Mouse (Mus musculus) CH12.LX (cell line): ENCODE measurements at regions not wholly inside any gene's neighbourhood (a gene's known extent, or its start where the extent isn't known, plus 50 kb on each side); places are given as distances from the start of the nearest gene placed in this dataset.

Experiments
- DNase-seq: peaks from one replicate; pipeline ENCODE4 v3.0.0-alpha.2; 2013; ENCODE audit errors: extremely low read depth
- H3K27ac ChIP-seq: 2 replicates; pipeline ENCODE4 v1.5.1; 2012; ENCODE audit warnings: low read depth, mild to moderate bottlenecking, control low read depth, moderate library complexity; ENCODE audit not compliant: insufficient read depth
- H3K27me3 ChIP-seq: replicated peaks from 2 replicates; pipeline ENCODE3; 2012; ENCODE audit warnings: inconsistent platforms
- H3K36me3 ChIP-seq, 2 experiments: replicated peaks in 1 of 2; 2 replicates each; pipeline versions ENCODE3 to v1.6.1; 2012; ENCODE audit warnings: inconsistent platforms in 1 of 2, low read length in 1 of 2, mild to moderate bottlenecking in 1 of 2, mixed read lengths in 1 of 2, moderate library complexity in 1 of 2; ENCODE audit not compliant: control insufficient read depth in 1 of 2, insufficient read depth in 1 of 2
- H3K4me1 ChIP-seq, 2 experiments: 2 replicates each; pipeline ENCODE4 v1.6.1; 2012; ENCODE audit warnings: inconsistent platforms in 1 of 2, moderate library complexity in 1 of 2; ENCODE audit not compliant: insufficient read depth in 2 of 2, control insufficient read depth in 1 of 2
- H3K4me2 ChIP-seq: 2 replicates; pipeline ENCODE4 v1.6.1; 2012; ENCODE audit warnings: low read depth, mild to moderate bottlenecking, control low read depth; ENCODE audit not compliant: poor library complexity, insufficient read depth, severe bottlenecking
- H3K4me3 ChIP-seq, 3 experiments: fragments of 150-350 bp in 1 of 3; sonication (generic) in 1 of 3; replicated peaks in 1 of 3; 2 replicates each; pipeline versions ENCODE3 to v1.5.1; 2011 to 2012; ENCODE audit warnings: low read depth in 2 of 3, low read length in 2 of 3, mild to moderate bottlenecking in 2 of 3, moderate library complexity in 2 of 3, control low read depth in 1 of 3, improper control_type of control experiment in 1 of 3, inconsistent platforms in 1 of 3, mixed read lengths in 1 of 3; ENCODE audit not compliant: poor library complexity in 1 of 3
- H3K79me2 ChIP-seq: replicated peaks from 2 replicates; pipeline ENCODE4 v1.6.1; 2012; ENCODE audit warnings: mild to moderate bottlenecking, moderate library complexity; ENCODE audit not compliant: control insufficient read depth, poor library complexity, insufficient read depth, severe bottlenecking; ENCODE audit errors: extremely low read depth
- H3K9ac ChIP-seq: 2 replicates; pipeline ENCODE4 v1.6.1; 2012; ENCODE audit warnings: low read depth, mild to moderate bottlenecking, control low read depth, moderate library complexity; ENCODE audit not compliant: insufficient read depth
- H3K9me3 ChIP-seq: replicated peaks from 2 replicates; pipeline ENCODE3; 2012; ENCODE audit warnings: low read length, inconsistent platforms, mixed read lengths
- CHD1 ChIP-seq: IDR thresholded peaks from 2 replicates; pipeline ENCODE4 v1.6.1; 2012; ENCODE audit warnings: low read depth, low read length, improper control_type of control experiment, inconsistent platforms
- E2F4 ChIP-seq: IDR thresholded peaks from 2 replicates; pipeline ENCODE4 v1.6.1; 2011; ENCODE audit warnings: low read depth, low read length, improper control_type of control experiment; ENCODE audit not compliant: insufficient replicate concordance
- ELF1 ChIP-seq: IDR thresholded peaks from 2 replicates; pipeline ENCODE4 v1.6.1; 2014; ENCODE audit warnings: low read depth, mild to moderate bottlenecking, inconsistent platforms, low read length, improper control_type of control experiment
- EP300 ChIP-seq: IDR thresholded peaks from 2 replicates; pipeline ENCODE4 v1.6.1; 2011; ENCODE audit warnings: low read length, improper control_type of control experiment
- ETS1 ChIP-seq: conservative IDR thresholded peaks from 2 replicates; pipeline ENCODE4 v1.6.1; 2012; ENCODE audit warnings: low read depth, mild to moderate bottlenecking, inconsistent platforms, low read length, improper control_type of control experiment, moderate library complexity
- IRF4 ChIP-seq: IDR thresholded peaks from 2 replicates; pipeline ENCODE4 v1.6.1; 2014; ENCODE audit warnings: low read depth, mild to moderate bottlenecking, inconsistent platforms, low read length, improper control_type of control experiment
- JUN ChIP-seq: IDR thresholded peaks from 2 replicates; pipeline ENCODE4 v1.6.1; 2011; ENCODE audit warnings: low read depth, mild to moderate bottlenecking, low read length, improper control_type of control experiment, moderate library complexity; ENCODE audit not compliant: insufficient read depth
- JUND ChIP-seq: conservative IDR thresholded peaks from 2 replicates; pipeline ENCODE4 v1.6.1; 2011; ENCODE audit warnings: low read depth, low read length, improper control_type of control experiment
- MAFK ChIP-seq: IDR thresholded peaks from 2 replicates; pipeline ENCODE4 v1.6.1; 2011; ENCODE audit warnings: low read length, improper control_type of control experiment; ENCODE audit not compliant: insufficient replicate concordance
- MXI1 ChIP-seq: IDR thresholded peaks from 2 replicates; pipeline ENCODE4 v1.6.1; 2011; ENCODE audit warnings: mild to moderate bottlenecking, low read depth, low read length, improper control_type of control experiment
- NELFE ChIP-seq: IDR thresholded peaks from 2 replicates; pipeline ENCODE4 v1.6.1; 2011; ENCODE audit warnings: low read depth, low read length, improper control_type of control experiment
- PAX5 ChIP-seq: IDR thresholded peaks from 2 replicates; pipeline ENCODE4 v1.6.1; 2012; ENCODE audit warnings: low read length, inconsistent platforms, mixed read lengths
- POLR2AphosphoS2 ChIP-seq: IDR thresholded peaks from 2 replicates; pipeline ENCODE4 v1.6.1; 2011; ENCODE audit warnings: low read depth, low read length, improper control_type of control experiment
- RAD21 ChIP-seq: IDR thresholded peaks from 2 replicates; pipeline ENCODE4 v1.6.1; 2011; ENCODE audit warnings: low read depth, mild to moderate bottlenecking, low read length, improper control_type of control experiment, moderate library complexity
- TBP ChIP-seq: conservative IDR thresholded peaks from 2 replicates; pipeline ENCODE4 v1.6.1; 2011; ENCODE audit warnings: low read depth, low read length, improper control_type of control experiment
- TCF12 ChIP-seq: IDR thresholded peaks from 2 replicates; pipeline ENCODE4 v1.6.1; 2014; ENCODE audit warnings: low read depth, mild to moderate bottlenecking, inconsistent platforms, low read length, improper control_type of control experiment
- USF2 ChIP-seq: conservative IDR thresholded peaks from 2 replicates; pipeline ENCODE4 v1.6.1; 2011; ENCODE audit warnings: low read depth, low read length, improper control_type of control experiment
- ZC3H11A ChIP-seq: IDR thresholded peaks from 2 replicates; pipeline ENCODE4 v1.6.1; 2012; ENCODE audit warnings: low read depth, mild to moderate bottlenecking, inconsistent platforms, low read length, improper control_type of control experiment
- ZKSCAN1 ChIP-seq: IDR thresholded peaks from 2 replicates; pipeline ENCODE4 v1.6.1; 2012; ENCODE audit warnings: low read depth, inconsistent platforms, low read length, improper control_type of control experiment, borderline replicate concordance
- ZMIZ1 ChIP-seq: IDR thresholded peaks from 2 replicates; pipeline ENCODE4 v1.6.1; 2012; ENCODE audit warnings: low read depth, mild to moderate bottlenecking, inconsistent platforms, low read length, improper control_type of control experiment
- ZNF384 ChIP-seq: IDR thresholded peaks from 2 replicates; pipeline ENCODE4 v1.6.1; 2012; ENCODE audit warnings: low read depth, low read length, improper control_type of control experiment, inconsistent platforms
- dilution Hi-C: fragments of 300-500 bp; cut with MboI; formaldehyde crosslinking; loops from 2 replicates; pipeline ENCODE4 v1.14.3; 2020; ENCODE audit warnings: low sequenced_read_pairs; ENCODE audit not compliant: extremely low pct_unique_long_range_greater_than_20kb, extremely low pct_ligation_motif_present
- in situ Hi-C: fragments of 300-500 bp; cut with MboI; formaldehyde crosslinking; loops from 3 replicates; pipeline ENCODE4 v1.14.3; 2019; ENCODE audit warnings: low sequenced_read_pairs, low pct_ligation_motif_present, low pct_unique_long_range_greater_than_20kb, mixed read lengths

- no peak overlapping the region for H3K9ac ChIP-seq
- no peak for DNase-seq
- dilution Hi-C loops: no loop called here
- TF ChIP-seq POLR2AphosphoS2 (no peak), TCF12 (no peak), E2F4 (no peak), CHD1 (no peak), ETS1 (no peak), JUN (no peak), NELFE (no peak), ZMIZ1 (no peak), EP300 (no peak), ELF1 (no peak)
- no peaks in the 10 kb centered on the region for H3K27me3 ChIP-seq
- H3K4me2 ChIP-seq: no peak overlapping the region
- H3K79me2 ChIP-seq: no peaks in the 10 kb centered on the region
- H3K36me3 ChIP-seq: no peaks in the 10 kb centered on the region
- no peaks in the 10 kb centered on the region for H3K9me3 ChIP-seq
- in situ Hi-C loops: no loop called here
- no peaks in the 10 kb centered on the region for H3K4me1 ChIP-seq
- H3K27ac ChIP-seq: no peak overlapping the region
- no peak overlapping the region for H3K4me3 ChIP-seq
Observed at GRCm38 (mm10) chr15:7572221-7572620, 174.0 kb upstream of the Egflam start.

- no peak overlapping the region for H3K27ac ChIP-seq
- no peak for TF ChIP-seq USF2
- TF ChIP-seq RAD21: no peak
- no peak for TF ChIP-seq ETS1
- no peak for TF ChIP-seq MXI1
- no peak for TF ChIP-seq ZC3H11A
- no peak for TF ChIP-seq ZNF384
- TF ChIP-seq CHD1: no peak
- no peak for TF ChIP-seq MAFK
- TF ChIP-seq NELFE: no peak
- TF ChIP-seq ELF1: no peak
- TF ChIP-seq TBP: no peak
- no peak for TF ChIP-seq JUN
- no peak for TF ChIP-seq PAX5
- no peak for TF ChIP-seq ZKSCAN1
- no peak for TF ChIP-seq JUND
- no peak for TF ChIP-seq IRF4
- H3K27me3 ChIP-seq: no peaks in the 10 kb centered on the region
Observed at GRCm38 (mm10) chr15:7574264-7574663, 176.1 kb upstream of the Egflam start.

More at GRCm38 (mm10) chr15:7574264-7574663, 176.1 kb upstream of the Egflam start:
- in situ Hi-C loops (no loop called here), dilution Hi-C loops (no loop called here)
- Histone ChIP-seq H3K9me3 (no peaks in the 10 kb centered on the region), H3K79me2 (no peaks in the 10 kb centered on the region), H3K4me3 (no peak overlapping the region), H3K9ac (no peak overlapping the region), H3K36me3 (no peaks in the 10 kb centered on the region), H3K4me2 (no peak overlapping the region), H3K4me1 (no peaks in the 10 kb centered on the region)
- DNase-seq: no peak
